Mouse (Mus musculus) embryo, embryonic 11.5 days (tissue): Measurements from ENCODE around the gene Sftpd.

Experiments
- DNase-seq: peaks from one replicate; pipeline ENCODE4 v3.0.0-alpha.2; 2012; ENCODE audit warnings: low read depth, low spot score

Gene Sftpd

DNA sequence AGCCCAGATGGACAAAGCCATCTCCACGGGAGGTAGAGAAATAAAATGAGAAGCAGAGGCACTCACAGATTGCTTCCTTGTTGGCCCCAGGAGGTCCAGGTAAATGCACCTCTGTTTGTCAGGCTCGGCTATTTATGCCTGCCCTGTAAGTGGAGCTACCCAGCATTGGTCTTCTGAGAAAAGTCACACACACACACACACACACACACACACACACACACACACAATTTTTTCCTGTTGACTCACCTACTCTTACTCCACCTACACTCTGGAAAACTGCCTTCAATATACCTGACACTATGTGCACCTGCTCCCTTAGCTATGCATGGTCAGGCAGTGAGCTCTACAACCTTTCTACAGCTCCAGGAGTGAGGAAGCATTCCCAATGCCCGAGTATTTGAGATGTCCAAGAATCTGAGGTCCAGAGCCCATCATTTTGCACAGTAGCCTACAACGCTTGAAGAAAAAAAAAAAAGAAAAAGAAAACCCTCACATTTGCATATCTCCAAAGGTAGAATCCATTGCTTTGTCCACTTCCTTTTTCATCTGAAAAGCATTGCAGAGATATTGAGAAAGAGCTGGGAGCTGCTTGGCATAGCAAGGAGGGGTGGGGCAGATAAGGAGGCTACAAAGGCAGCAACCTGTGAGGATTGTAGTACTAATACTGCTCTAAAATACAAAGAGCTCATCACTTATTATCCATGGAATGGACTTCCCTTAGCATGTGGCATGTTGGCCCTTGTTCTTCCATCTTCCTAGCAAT, at the start of gene Sftpd:
Gene Sftpd, minus strand, starts transcription at position 91 of the 763 bp plus-strand sequence.
- DNase-seq: no peak

DNA sequence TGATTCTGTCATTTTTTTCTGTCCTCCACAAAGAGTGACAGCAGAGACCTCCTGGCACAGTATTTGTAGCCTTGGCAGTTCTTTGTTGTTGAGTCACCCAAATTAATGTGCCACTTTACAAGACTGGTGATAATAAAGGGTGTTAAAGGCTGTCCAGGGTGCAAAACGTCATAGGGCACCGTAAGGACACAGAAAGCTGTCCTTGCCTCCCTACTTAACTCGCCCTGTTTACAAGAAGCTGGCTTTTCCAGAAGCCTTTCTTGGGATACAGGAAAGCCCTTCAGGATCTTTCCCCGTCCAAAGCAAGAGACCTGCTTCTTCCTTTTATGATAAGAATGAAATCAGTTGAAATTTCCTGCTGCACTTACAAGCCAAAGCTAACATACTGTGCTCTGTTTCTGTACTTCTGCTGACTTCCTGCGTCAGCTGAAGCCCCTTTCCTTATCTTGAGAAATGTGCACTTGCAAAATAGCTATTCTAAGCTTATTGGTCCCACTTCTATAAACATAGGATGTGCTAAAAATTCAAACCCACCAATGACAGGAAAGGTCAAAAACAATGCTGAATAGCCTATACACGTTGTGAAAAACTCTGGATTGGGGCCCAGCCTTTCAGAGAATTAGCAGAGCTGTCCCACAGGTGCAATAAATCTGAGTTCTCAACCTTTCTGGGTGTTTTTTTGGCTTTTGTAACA, 13.2 kb upstream of the Sftpd start:
- no peak for DNase-seq

DNA sequence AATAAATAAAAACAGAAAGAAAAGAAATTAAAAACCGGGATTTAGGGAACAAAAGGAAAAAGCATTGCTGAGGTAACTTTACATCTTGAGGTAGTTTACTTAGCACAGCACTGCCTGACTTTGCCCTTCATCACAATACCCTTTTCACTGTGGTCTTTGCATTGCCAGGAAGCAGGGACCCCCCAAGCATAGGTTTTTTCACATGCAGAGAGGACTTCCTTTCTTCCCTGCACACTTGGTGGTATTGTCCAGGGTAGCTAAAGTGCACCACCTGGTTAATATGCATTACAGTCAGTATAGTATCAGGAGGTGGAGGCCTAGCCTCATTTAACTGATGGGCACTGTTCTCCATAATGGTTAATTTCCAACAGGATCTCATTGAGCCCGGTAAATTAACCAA, 4.5 kb upstream of the Sftpd start:
- DNase-seq: no peak

DNA sequence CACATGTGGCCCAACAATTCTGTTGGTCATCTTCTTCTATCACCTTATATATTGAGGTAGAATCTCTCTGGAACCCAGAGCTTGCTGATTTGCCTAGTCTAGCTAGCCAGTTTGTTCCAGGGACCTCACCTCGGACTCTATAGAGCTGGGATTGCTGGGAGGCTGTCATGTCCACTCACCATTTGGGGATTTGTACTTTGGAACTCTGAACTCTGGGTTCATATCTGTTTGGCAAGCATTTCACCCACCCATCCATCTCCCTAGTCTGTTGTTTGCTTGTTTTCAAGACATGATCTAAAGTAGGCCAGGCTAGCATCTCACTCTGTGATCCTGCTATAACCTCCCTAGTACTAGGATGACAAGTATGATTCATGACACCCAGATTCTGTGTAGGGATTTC, 10.1 kb downstream of the Sftpd start:
- no peak for DNase-seq

DNA sequence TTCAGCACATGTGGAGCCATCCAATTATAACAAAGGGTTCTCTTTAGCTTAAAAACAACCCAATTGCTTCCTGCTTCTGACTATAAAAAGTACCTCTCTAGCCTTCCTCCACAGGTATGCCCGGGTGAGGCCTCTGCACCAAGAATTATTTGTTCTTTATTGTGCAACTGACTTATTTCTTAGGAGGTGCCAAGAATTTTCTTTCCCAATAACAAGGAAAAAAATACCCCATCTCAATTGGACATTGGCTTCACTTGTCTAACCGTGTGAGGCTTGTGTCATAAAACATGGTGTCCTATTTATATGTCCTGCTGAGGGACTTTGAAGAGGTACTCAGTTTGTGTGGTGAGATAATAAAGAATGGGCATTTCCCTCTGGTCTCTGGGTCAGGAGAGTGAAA, 14.4 kb downstream of the Sftpd start:
- DNase-seq: no peak

DNA sequence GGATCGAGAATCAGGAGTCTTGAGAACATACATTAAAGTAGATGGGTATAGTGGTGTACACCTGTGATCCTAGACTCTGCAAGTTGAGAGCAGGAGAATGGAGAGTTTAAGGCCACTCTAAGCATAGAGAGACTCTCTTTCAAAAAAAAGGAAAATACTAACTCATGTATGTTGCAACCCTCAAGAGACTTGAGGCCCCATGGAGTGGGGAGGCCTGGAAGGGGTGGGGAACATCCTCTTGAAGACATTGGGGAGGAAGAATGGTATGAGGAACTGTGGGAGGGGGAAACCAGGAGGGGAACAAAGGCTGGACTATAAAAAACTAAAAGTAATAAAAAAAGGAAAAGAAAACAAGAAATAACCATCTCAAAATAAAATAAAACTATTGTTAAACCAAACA, 16.4 kb downstream of the Sftpd start:
- DNase-seq: no peak

DNA sequence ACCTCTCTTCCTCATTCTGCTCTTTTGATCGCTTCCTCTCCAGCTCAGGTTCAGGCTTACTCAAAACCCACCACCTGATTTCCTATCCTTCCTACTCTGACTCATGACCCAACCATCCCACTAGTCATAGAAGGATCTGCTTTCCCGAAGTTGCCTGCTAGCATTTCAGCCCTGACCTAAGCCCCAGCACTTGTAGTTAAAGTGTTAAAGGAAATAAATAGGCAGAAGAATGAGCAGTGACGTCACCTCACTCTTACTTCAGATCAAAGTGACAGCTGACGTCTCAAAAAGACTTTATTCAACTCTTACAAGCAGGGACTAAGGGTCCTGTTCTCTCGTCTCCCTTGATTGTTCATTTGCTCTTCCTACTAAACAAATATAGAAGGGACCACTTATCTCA, 17.7 kb downstream of the Sftpd start:
- DNase-seq: no peak

DNA sequence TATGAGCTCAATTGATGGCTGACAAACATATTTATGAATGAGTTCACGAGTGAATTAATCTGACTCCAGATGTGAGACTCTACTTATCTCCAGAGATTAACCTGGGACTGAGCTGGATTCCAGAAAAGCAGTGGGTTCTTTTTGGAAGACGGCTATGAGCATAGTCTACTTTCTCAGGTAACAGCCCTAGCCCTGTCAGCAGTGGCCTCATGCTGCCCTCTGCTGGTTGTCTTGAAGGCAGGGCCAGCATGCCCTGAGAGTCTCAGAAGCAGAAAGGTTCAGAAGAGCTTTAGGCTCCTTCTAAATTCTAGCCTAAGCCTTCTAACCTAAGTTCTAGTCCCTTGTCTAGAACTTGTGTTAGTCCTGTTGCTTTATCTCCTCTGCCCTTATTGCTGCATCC, 22.3 kb downstream of the Sftpd start:
- DNase-seq: peak; percentile 14

DNA sequence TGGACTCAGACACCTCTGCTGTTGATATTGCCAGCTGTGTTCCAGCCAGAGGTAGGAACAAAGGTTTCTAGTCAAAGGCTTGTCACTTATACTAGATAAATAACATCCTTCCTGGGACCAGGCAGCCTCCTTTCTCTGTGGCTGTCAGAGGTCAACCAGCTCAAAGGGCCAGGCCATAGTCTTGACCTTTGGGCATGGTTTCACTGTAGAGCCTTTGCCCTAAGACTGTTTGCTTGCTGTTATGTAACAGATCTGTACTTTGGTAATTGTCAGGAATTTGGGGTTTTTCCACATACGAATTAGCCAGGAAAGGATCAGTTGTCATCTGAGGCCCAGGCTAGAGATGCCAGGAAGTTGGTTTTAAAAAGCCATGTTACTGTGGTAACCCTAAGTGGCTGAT, 24.2 kb downstream of the Sftpd start:
- DNase-seq: no peak

DNA sequence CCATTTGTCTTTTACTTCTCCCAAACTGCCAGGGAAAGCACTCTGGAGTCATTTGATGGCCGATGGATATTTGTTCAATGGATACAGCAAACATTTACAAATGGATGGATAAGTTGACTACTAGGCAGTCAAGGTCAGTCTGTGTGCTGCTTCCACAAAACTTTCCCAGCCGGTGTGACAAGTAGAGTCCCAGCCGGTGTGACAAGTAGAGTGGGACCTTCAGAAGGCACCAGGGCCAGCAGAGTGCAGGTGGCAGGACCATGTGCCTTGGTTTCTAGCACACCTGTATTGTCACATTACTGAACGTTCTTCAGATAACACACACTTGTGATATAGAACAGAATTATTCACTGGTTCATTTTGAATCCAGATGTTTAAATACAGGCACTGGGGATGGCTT, 24.9 kb downstream of the Sftpd start:
- DNase-seq: no peak

DNA sequence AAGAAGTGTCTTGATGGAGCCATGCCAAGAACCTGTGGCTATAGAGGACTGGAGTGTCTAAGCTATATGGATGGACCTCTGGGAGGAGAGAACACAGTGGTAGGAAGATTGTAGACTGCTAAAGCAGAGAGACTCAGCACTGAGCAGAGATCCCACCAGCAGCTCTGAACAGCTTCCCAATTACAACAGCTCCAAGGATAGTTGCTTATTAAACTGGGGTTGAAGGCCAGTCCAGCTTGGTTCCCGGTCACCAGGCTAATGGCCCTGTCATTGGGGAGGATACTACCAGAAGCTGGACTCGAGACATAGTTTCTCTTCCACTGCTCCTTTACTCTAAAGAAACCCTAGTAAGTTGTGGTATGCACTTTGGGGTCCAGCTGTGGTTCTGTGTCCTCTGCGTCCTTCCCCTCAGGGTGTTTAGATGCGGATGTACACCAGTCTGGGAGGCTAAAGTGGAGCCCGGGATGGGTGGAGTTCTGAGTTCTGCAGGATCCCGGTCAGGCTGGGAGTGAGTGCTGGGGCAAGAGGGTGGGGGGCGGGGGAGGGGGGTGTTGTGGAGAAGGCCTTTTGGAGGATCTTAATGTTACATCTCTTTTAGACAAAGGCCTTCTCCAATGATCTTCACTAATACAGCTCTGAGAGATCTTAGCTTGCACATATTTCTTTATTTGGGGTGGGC, 33.6 kb downstream of the Sftpd start, which contains the start of gene Mbl1:
Gene Mbl1, plus strand, starts transcription at position 239 of the 679 bp plus-strand sequence.
- DNase-seq: no peak

DNA sequence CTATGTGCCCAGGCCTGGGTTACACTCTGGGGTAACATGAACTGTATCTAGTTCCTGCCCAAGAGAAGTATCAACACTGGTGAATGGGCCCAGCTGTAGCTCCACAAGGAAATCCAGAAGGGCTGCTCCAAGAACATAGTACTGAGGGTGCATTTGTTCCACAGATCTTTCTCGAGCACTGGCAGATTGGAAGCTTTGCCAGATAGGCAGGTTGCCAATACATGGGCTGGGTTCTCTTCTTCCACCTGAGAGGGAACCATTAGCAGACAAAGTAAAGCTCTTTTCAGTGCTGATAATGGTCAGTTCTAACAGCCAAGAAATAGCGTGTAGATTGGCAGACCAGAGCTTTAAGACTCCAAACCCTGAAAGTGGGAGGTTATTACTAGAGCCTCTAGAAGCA, 37.6 kb downstream of the Sftpd start:
- DNase-seq: no peak

DNA sequence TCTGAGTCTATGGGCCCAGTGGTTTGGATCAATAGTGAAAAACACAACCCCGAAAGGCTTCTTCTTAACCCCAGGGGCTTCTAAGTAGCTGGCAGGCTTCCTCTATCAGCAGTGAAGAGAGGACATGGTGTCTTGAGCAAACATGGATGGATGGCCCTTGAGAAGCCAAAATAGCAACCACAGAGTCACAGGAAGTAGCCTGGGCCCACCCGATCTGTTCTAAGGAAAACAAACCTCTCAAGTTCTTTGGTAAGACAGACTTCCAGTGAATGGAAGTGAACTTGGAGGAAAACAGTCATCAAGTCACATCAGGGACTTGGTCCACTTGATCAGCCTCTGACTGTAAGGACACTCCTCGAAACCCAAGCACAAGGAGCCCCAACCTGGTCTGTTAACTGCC, 38.0 kb downstream of the Sftpd start:
- DNase-seq: no peak

DNA sequence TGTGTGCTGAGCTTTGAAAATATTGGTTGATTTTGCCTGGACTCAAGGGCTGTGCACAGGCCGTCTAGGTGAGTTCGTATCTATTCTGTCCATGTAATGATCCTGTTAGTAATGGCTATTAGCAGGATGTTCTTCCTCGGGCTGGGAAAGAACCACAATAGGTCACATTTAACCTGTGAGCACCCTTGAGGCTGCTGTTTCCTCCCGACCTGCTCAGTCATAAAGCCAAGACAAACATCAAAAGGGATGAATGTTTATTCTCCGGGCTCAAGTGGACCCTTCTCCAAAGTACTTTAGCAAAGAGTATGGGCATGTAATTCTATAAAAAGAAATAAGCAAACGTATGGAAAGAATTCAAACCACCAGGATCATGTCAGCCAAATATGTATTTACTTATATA, 38.9 kb downstream of the Sftpd start:
- no peak for DNase-seq

DNA sequence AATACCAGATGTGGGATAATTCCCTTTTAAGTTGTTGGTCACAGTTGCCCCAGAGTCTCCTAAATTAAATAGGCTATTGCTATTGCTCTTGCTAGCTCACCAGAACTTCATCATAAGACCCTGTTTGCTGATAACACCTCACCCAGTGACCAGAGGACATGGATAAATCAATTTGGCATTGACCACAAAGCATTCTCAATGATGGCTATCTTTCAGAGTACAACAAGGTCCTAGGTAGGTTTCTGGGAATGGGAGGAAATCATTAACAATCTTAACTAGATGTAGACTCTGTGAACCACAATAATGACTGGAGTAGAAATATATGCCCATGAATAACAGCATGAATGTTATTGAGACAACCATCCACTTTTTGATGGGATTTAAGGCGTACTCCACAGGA, 44.3 kb downstream of the Sftpd start:
- DNase-seq: no peak

DNA sequence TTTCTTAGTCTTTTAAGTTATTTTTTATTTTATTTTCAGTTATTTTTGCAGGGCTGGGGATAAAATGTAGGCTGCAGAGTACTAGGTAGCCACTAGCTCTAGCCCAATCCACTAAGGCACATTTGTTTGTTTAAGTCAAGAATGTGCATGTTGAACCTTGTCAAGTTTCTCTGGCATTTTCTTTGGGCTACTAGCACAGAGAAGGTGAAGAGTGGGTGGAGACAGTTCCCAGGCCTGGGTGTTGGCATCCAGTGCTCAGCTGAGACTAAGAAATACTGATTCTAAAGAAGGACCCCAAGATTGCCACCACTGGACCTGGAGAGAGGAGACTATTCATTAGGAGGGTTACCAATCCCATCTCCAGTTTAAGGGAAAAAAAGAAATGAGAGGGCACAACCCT, 47.9 kb downstream of the Sftpd start:
- no peak for DNase-seq

DNA sequence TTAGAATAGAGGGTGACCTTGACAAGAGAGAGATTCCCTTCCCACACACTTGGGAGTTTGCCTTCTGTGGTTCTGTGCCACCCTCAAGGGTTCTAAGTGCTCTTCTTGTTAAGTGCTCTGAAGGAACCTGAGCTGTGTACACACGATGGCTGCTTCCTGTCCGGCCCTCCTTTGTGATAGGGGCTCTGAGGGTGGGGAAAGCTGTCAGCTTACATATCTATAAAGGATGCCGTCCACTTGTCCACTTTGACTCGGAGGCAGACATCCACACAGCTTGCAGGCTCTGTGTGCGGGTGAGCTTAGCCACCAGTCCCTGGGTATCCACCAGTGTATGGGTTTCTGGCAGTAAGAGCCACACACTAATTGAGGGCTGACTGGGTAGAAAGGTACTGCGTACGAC, 53.4 kb downstream of the Sftpd start, which contains the start of gene Sftpa1:
Gene Sftpa1, plus strand, starts transcription at position 243 of the 400 bp plus-strand sequence.
- no peak for DNase-seq

DNA sequence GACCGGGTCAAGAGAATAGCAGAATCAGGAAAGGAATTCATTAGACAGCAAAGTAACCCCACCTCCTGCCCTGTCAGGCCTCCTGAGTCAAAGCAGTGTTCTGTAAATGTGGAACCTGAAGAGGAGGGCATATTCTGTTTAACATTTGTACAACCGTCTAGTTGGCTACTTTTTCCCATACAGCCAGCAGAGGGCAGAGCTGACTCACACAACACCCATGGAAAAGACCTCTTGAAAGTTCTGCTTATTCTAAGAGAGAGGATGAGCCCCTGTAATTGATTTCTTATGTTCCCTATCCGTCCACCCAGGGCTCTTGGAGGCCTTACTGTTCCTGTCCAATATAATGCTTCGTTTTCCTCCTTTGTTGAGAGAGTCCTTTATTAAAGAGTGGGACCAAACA, 57.0 kb downstream of the Sftpd start:
- peak; percentile 4 for DNase-seq

DNA sequence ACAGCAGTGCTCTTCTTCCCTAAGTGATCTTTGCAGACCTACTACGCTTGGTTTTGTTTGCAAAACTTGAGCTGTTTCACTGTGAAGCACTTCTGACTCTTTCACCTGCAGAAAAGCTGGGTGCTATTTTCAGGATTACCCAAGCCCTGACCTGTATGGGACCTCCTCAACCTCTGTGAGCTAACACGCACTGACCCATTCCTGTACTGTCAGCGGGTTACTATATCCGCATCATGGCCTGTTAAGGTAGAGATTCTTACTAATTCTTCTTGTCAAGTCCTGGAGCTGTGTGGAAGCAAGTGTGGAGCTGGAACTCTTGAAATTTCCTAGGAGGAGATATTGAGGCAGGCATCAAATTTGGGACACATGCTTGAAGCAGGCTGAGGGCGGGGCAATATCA, 60.3 kb downstream of the Sftpd start:
- DNase-seq: no peak
